Mouse (Mus musculus) bone marrow, adult 2 months (tissue): Measurements from ENCODE around the gene Mrnip.

ENCODE experiments used
- CTCF ChIP-seq: fragments of 200-500 bp; IDR thresholded peaks from 2 replicates; pipeline ENCODE4 v1.5.1; 2011; ENCODE audit warnings: low read length, control low read depth; ENCODE audit not compliant: control insufficient read depth, insufficient read depth
- POLR2A ChIP-seq: fragments of 200-500 bp; IDR thresholded peaks from 2 replicates; pipeline ENCODE4 v1.6.1; 2011; ENCODE audit warnings: low read depth, mild to moderate bottlenecking, control low read depth, low read length, borderline replicate concordance; ENCODE audit not compliant: control insufficient read depth

DNA sequence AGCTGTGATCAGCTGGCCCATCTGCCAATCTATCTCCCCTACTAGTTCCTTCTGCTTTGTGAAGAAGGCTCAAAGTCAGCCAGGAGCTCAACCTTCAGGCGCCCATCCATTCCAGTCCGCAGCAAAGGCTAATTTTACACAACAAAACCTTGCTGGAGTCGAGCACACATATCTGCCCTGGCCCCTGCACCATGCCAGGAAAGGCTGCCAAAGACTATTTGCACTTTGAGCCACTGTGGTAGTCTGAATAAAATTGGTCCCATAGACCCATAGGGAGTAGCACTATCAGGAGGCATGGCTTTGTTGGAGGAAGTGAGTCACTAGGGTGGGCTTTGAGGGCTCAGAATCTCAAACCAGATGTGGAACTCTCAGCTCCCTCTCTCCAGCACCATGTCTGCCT is 31.2 kb downstream of the Mrnip start:
- TF ChIP-seq POLR2A (no peak), CTCF (no peak)
